Mouse (Mus musculus) neural tube, embryonic 15.5 days (tissue): ENCODE results near the gene Cpt1c. TPM values are rescaled to one million over a fixed set of nuclear protein-coding genes. Genes with fewer than 3 reads are reported as not detected.

ENCODE experiments used
- ATAC-seq: fragments of 200-750 bp; cut with Nextera tagmentation; 2 replicates; pipeline ENCODE4 v1.8.0; 2017; ENCODE audit warnings: mild to moderate bottlenecking, moderate TSS enrichment, moderate library complexity; ENCODE audit not compliant: low FRiP score
- H3K27ac ChIP-seq: fragments of 300-500 bp; sonication (generic); replicated peaks from 2 replicates; pipeline ENCODE4 v1.5.1; 2015; ENCODE audit warnings: mild to moderate bottlenecking, inconsistent platforms
- H3K27me3 ChIP-seq: fragments of 300-500 bp; sonication (generic); replicated peaks from 2 replicates; pipeline ENCODE4 v1.6.1; 2015; ENCODE audit warnings: inconsistent platforms
- H3K36me3 ChIP-seq: fragments of 300-500 bp; sonication (generic); 2 replicates; pipeline ENCODE4 v1.6.1; 2015; ENCODE audit warnings: inconsistent platforms
- H3K4me1 ChIP-seq: fragments of 300-500 bp; sonication (generic); 2 replicates; pipeline ENCODE4 v1.6.1; 2015; ENCODE audit warnings: inconsistent platforms
- H3K4me2 ChIP-seq: fragments of 300-500 bp; sonication (generic); 2 replicates; pipeline ENCODE4 v1.6.1; 2015; ENCODE audit warnings: inconsistent platforms, mild to moderate bottlenecking, moderate library complexity
- H3K4me3 ChIP-seq: fragments of 300-500 bp; sonication (generic); replicated peaks from 2 replicates; pipeline ENCODE4 v1.5.1; 2015; ENCODE audit warnings: mild to moderate bottlenecking, inconsistent platforms
- H3K9ac ChIP-seq: fragments of 300-500 bp; sonication (generic); replicated peaks from 2 replicates; pipeline ENCODE4 v1.6.1; 2015; ENCODE audit warnings: mild to moderate bottlenecking, inconsistent platforms
- H3K9me3 ChIP-seq: fragments of 300-500 bp; sonication (generic); replicated peaks from 2 replicates; pipeline ENCODE4 v1.6.1; 2016; ENCODE audit warnings: inconsistent platforms
- WGBS: fragments of 180-500 bp; shearing (Covaris S2); methylation state at CpG from one replicate; pipeline ENCODE4 v1.1.7; 2015; ENCODE audit warnings: mixed read lengths; 5-methylcytosine and 5-hydroxymethylcytosine counted together
- polyA plus RNA-seq: library from polyadenylated mRNA; unstranded; fragments of >200 nt; fragmentation: Nextera tagmentation; extraction: Ambion mirVana; gene quantifications from 2 replicates; pipeline ENCODE4 v1.2.1, GENCODE M21; 2015

Gene Cpt1c
- polyA plus RNA-seq, 1 experiment from 2014 or later, result 59.0 TPM

DNA sequence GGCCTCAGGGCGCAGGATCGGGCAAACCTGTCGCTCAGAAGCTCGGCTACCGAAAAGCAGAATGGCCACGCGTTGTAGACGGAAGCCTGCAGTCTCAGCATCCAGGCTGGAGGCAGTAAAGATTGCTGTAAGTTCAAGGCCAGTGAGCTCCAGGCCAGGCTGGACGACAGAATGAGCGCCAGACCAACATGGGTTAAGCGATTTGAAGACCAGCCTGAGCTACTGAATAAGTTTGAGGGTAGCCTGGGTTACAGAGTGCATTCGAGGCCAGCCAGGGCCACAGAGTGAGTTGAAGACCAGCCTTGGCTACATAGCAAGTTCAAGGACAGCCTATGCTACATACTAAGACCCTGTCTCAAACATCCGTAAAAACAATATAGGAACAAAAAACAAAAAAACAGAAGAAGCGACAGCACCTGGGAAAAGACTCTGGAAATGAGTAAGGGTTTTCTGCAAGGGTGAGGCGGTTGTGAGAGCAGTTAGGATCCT, 23.3 kb upstream of the Cpt1c start:
- Histone ChIP-seq H3K9ac (peak overlapping the region; percentile 65), H3K4me2 (peak overlapping the region; percentile 84), H3K27me3 (no peaks in the 10 kb centered on the region), H3K27ac (peak overlapping the region; percentile 76), H3K36me3 (peaks cover 30% of the 10 kb centered on the region), H3K9me3 (no peaks in the 10 kb centered on the region), H3K4me3 (peak overlapping the region; percentile 60), H3K4me1 (peaks cover 34% of the 10 kb centered on the region)
- WGBS, result 5% methylated on average over 15 of the region's 15 CpGs
- ATAC-seq, result peak; percentile 10; the same call in 1 of the 2 replicates

- Histone ChIP-seq H3K4me3 (peak within 1 kb of the TSS; percentile 60), H3K27me3 (no peaks in the 10 kb centered on the region), H3K9ac (peak within 1 kb of the TSS; percentile 65), H3K4me2 (peak within 1 kb of the TSS; percentile 84), H3K9me3 (no peaks in the 10 kb centered on the region), H3K27ac (peak within 1 kb of the TSS; percentile 76), H3K36me3 (peaks cover 24% of the 10 kb centered on the region), H3K4me1 (peaks cover 34% of the 10 kb centered on the region)
- ATAC-seq, result peak; percentile 93
- WGBS, result under 1% methylated on average over 43 of the region's 43 CpGs
Measured at GRCm38 (mm10) chr7:44997231-44997939, 22.7 kb upstream of the Cpt1c start, which contains the start of gene Irf3. TSS of gene Irf3 (plus strand) at chr7:44997648.

DNA sequence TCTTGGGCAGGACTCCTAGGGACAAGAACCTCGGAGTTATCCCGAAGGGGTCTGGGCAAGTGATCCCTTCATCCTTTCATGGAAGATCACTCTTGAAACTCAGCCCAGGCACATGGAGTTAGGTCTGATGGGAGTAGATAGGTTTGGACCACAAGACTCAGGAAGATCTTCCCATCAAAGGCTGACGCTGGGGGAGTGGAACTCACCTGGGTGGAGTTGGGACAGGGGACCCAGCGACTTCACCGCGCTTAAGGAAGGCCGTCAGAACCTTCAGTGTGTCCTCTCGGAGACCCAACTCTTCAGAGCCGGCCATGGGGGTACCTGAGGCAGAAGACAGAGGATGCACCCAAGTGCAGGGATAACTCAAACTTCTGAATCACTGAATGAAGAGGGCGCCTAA, 22.0 kb upstream of the Cpt1c start:
- WGBS, result 21% methylated on average over 10 of the region's 10 CpGs
- peaks cover 34% of the 10 kb centered on the region for H3K4me1 ChIP-seq
- no peaks in the 10 kb centered on the region for H3K9me3 ChIP-seq
- H3K9ac ChIP-seq, result peak overlapping the region; percentile 8; the same call in 1 of the 2 replicates
- H3K27ac ChIP-seq, result peak overlapping the region; percentile 76; the same call in 1 of the 2 replicates
- no peak for ATAC-seq
- H3K36me3 ChIP-seq, result peaks cover 18% of the 10 kb centered on the region
- no peaks in the 10 kb centered on the region for H3K27me3 ChIP-seq
- peak overlapping the region; percentile 84 for H3K4me2 ChIP-seq
- peak overlapping the region; percentile 60 for H3K4me3 ChIP-seq

GRCm38 (mm10) chr7:44986879-44987718, 12.4 kb upstream of the Cpt1c start:
- H3K4me2 ChIP-seq, result peak overlapping the region; percentile 71
- H3K4me1 ChIP-seq, result peaks cover 41% of the 10 kb centered on the region
- WGBS, result under 1% methylated on average over 29 of the region's 29 CpGs
- no peaks in the 10 kb centered on the region for H3K27me3 ChIP-seq
- peaks cover 13% of the 10 kb centered on the region for H3K36me3 ChIP-seq
- ATAC-seq, result peak; percentile 7
- peak overlapping the region; percentile 94 for H3K27ac ChIP-seq
- H3K9ac ChIP-seq, result peak overlapping the region; percentile 69
- no peaks in the 10 kb centered on the region for H3K9me3 ChIP-seq
- peak overlapping the region; percentile 99 for H3K4me3 ChIP-seq

- peak within 1 kb of the TSS; percentile 99 for H3K4me3 ChIP-seq
- H3K9ac ChIP-seq, result peak within 1 kb of the TSS; percentile 97
- peaks cover 16% of the 10 kb centered on the region for H3K36me3 ChIP-seq
- peak within 1 kb of the TSS; percentile 97 for H3K27ac ChIP-seq
- H3K4me2 ChIP-seq, result peak within 1 kb of the TSS; percentile 71
- H3K9me3 ChIP-seq, result no peaks in the 10 kb centered on the region
- ATAC-seq, result peak; percentile 95
- no peaks in the 10 kb centered on the region for H3K27me3 ChIP-seq
- H3K4me1 ChIP-seq, result peaks cover 41% of the 10 kb centered on the region
- WGBS, result under 1% methylated on average over 42 of the region's 42 CpGs
Measured at GRCm38 (mm10) chr7:44986192-44986878, 11.7 kb upstream of the Cpt1c start, which contains the start of gene Prmt1. TSS of gene Prmt1 (minus strand) at chr7:44986568.

GRCm38 (mm10) chr7:44985595-44986191, 11.0 kb upstream of the Cpt1c start:
- Histone ChIP-seq H3K27ac (peak overlapping the region; percentile 97), H3K4me1 (peaks cover 41% of the 10 kb centered on the region), H3K4me2 (peak overlapping the region; percentile 64), H3K9me3 (no peaks in the 10 kb centered on the region), H3K9ac (peak overlapping the region; percentile 97), H3K36me3 (peaks cover 22% of the 10 kb centered on the region), H3K4me3 (peak overlapping the region; percentile 99), H3K27me3 (no peaks in the 10 kb centered on the region)
- peak; percentile 16 for ATAC-seq
- 0% methylated on average over 44 of the region's 45 CpGs for WGBS

- Histone ChIP-seq H3K4me3 (peak overlapping the region; percentile 99), H3K27ac (peak overlapping the region; percentile 18), H3K36me3 (peaks cover 31% of the 10 kb centered on the region), H3K27me3 (no peaks in the 10 kb centered on the region), H3K4me1 (peaks cover 41% of the 10 kb centered on the region), H3K9ac (no peak overlapping the region), H3K9me3 (no peaks in the 10 kb centered on the region), H3K4me2 (peak overlapping the region; percentile 64)
- ATAC-seq, result no peak
- 46% methylated on average over 3 of the region's 3 CpGs for WGBS
Measured at GRCm38 (mm10) chr7:44984833-44985164, 10.1 kb upstream of the Cpt1c start.

- Histone ChIP-seq H3K9me3 (no peaks in the 10 kb centered on the region), H3K27ac (peak overlapping the region; percentile 25; the same call in 1 of the 2 replicates), H3K27me3 (no peaks in the 10 kb centered on the region), H3K4me1 (peaks cover 40% of the 10 kb centered on the region), H3K4me2 (peak overlapping the region; percentile 64), H3K36me3 (peaks cover 37% of the 10 kb centered on the region), H3K4me3 (peak overlapping the region; percentile 99; the same call in 1 of the 2 replicates), H3K9ac (peak overlapping the region; percentile 23)
- 85% methylated on average over 7 of the region's 7 CpGs for WGBS
- no peak for ATAC-seq
Measured at GRCm38 (mm10) chr7:44983944-44984832, 9.5 kb upstream of the Cpt1c start.

DNA sequence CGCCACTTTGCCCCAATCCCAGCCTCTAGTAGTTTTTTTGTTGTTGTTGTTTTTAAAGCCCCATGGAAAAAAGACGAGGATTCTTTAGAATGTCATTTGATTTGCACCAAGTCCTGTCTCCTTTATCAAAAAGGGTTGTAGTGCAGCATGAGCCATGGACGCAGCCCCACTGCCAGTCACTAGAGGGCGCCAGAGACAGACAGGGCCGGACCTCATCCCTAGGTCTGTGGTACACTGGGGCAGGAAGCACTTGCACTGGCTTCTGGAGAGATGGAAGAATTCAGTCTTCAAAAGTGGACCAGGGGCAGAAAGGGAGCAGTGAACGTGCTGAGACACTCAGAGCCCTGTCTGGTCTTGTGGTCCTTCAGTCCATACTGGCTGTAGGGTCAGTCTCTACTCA, 8.4 kb upstream of the Cpt1c start:
- no peak overlapping the region for H3K4me2 ChIP-seq
- H3K27ac ChIP-seq, result no peak overlapping the region
- peaks cover 48% of the 10 kb centered on the region for H3K36me3 ChIP-seq
- no peaks in the 10 kb centered on the region for H3K27me3 ChIP-seq
- 0 out of 2 replicates have a peak overlapping the region, but pooled peaks have one; percentile 4 for H3K4me3 ChIP-seq
- no peak for ATAC-seq
- 40% methylated on average over 6 of the region's 6 CpGs for WGBS
- peaks cover 31% of the 10 kb centered on the region for H3K4me1 ChIP-seq
- H3K9me3 ChIP-seq, result no peaks in the 10 kb centered on the region
- no peak overlapping the region for H3K9ac ChIP-seq

GRCm38 (mm10) chr7:44981539-44981938, 6.9 kb upstream of the Cpt1c start:
- H3K9ac ChIP-seq, result no peak overlapping the region
- H3K9me3 ChIP-seq, result no peaks in the 10 kb centered on the region
- ATAC-seq, result no peak
- no peaks in the 10 kb centered on the region for H3K27me3 ChIP-seq
- peaks cover 63% of the 10 kb centered on the region for H3K36me3 ChIP-seq
- H3K4me2 ChIP-seq, result no peak overlapping the region
- no peak overlapping the region for H3K4me3 ChIP-seq
- H3K4me1 ChIP-seq, result peaks cover 24% of the 10 kb centered on the region
- WGBS, result 98% methylated on average over 8 of the region's 8 CpGs
- H3K27ac ChIP-seq, result no peak overlapping the region
